ENCODE assay signal across 9 mouse cellular contexts in the genomic region with DNA sequence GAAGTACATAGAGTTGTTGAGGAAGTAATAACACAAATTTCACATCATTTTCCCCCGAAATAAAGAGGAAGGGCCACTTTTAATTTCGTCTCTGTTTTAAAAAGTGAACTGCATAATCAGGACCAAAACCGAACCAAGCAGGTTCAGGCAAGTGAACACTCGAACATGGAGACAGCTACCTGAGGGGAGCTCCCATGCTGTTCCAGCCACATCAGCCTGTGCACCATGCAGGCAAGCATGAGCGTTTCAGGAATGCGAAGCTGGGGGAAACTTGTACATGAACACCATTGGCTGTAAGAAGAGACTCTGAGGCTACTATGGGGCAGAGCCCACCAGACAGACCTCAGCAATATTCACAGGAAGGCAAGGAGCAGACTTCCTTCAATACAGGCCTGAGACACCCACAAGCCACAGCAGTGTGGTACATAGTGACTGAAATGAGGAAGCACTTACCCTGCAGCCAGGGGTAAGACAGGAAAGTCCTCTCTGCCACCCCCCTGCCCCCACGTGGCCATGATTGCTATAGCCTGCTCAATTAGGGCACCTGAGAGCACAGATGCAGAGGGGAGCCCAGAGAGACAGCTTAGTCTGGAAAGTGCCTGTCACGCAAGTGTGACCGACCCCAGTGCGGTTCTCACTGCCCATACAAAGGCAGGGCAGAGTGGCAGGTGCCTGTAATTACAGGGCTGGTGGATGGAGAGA. TPM values are rescaled to one million over a fixed set of nuclear protein-coding genes. Genes with fewer than 3 reads are reported as not detected.
A peak's percentile ranks its signal among the peaks of the same experiment; 100 is the strongest.
DNase-seq lines count a peak whose midpoint lies in the region; ATAC-seq lines count a peak whose summit lies in the region.
"Had no signal": no experiment of that assay in that cellular context is flagged by ENCODE, and none has a peak within 500 bp of the region (broad histone marks: within the 10 kb centered on the region; RNA-seq: fewer than 3 reads in every experiment).

No protein-coding gene starts in this region.

- peaks cover 46% of the 10 kb centered on the region for H3K4me1 ChIP-seq in megakaryocyte, embryonic 14.5 days

- peak overlapping the region; percentile 19 for H3K4me3 ChIP-seq in megakaryocyte, embryonic 14.5 days (replicated peaks)
- H3K4me3 ChIP-seq: heart, embryonic 15.5 days; myocyte had no signal

- H3K9me3 ChIP-seq in megakaryocyte, embryonic 14.5 days = no peaks in the 10 kb centered on the region
- H3K9me3 ChIP-seq: heart, embryonic 15.5 days had no signal

- DNase-seq in urinary bladder, postnatal 14 days (ENCODE audit: low spot score) = peak; percentile 35
- no peak for DNase-seq in urinary bladder, adult 2 months (ENCODE audit: low spot score)
- no peak for DNase-seq in gastrocnemius, postnatal 36 days
- DNase-seq in left cerebral cortex, postnatal 36 days (ENCODE audit: low spot score in 2 of 2) = no peak
- DNase-seq in adrenal gland, adult (ENCODE audit: inconsistent age in 2 of 2, low spot score in 1 of 2) = no peak

- peak; percentile 84 for ATAC-seq in granulocyte monocyte progenitor cell, adult 5-6 weeks (replicated peaks; ENCODE audit: poor library complexity, severe bottlenecking)

- no peaks in the 10 kb centered on the region for H3K36me3 ChIP-seq in megakaryocyte, embryonic 14.5 days (replicated peaks; ENCODE audit: low read length)
- H3K36me3 ChIP-seq: heart, embryonic 15.5 days had no signal

- peaks cover 7% of the 10 kb centered on the region for H3K27me3 ChIP-seq in megakaryocyte, embryonic 14.5 days (replicated peaks)
- H3K27me3 ChIP-seq: heart, embryonic 15.5 days had no signal

- intact Hi-C loops in gastrocnemius, postnatal 36 days (cut with DNase I) = no loop called here
- intact Hi-C loops in left cerebral cortex, postnatal 36 days (cut with DNase I) = no loop called here

RNA-seq across cellular contexts. Expression of a gene that starts 33.1 kb away (rescaled TPM):
- 35.2 and 36.2 TPM in 2 replicates for polyA plus RNA-seq in urinary bladder, adult 2 months (2012; rRNA removed)
- 1.5 TPM in 1 of 2 replicates, not detected in the other for total RNA-seq in granulocyte monocyte progenitor cell, adult 5-6 weeks (2014; fragmentation: Nextera tagmentation)
- total RNA-seq in granulocyte monocyte progenitor cell, adult 5-6 weeks (2017) = not detected in 2 replicates
- 3.4 and 19.5 TPM in 2 replicates for polyA plus RNA-seq in megakaryocyte, embryonic 14.5 days (2012; ENCODE audit: insufficient read depth, low replicate concordance)
- total RNA-seq in gastrocnemius, postnatal 36 days (2021) = 1 to 10 TPM; 2.8 to 6.8 TPM
- 10 to 100 TPM; 30.8 to 33.4 TPM for total RNA-seq in left cerebral cortex, postnatal 36 days (2021)

RNA-seq across cellular contexts. Expression of a gene that starts 37.1 kb away (rescaled TPM):
- polyA plus RNA-seq in urinary bladder, adult 2 months (2012; rRNA removed) = not detected in 2 replicates
- total RNA-seq in granulocyte monocyte progenitor cell, adult 5-6 weeks (2014; fragmentation: Nextera tagmentation) = not detected in 2 replicates
- total RNA-seq in granulocyte monocyte progenitor cell, adult 5-6 weeks (2017) = not detected in 2 replicates
- polyA plus RNA-seq in megakaryocyte, embryonic 14.5 days (2012; ENCODE audit: insufficient read depth, low replicate concordance) = not detected in 2 replicates
- not detected for total RNA-seq in gastrocnemius, postnatal 36 days (2021)
- not detected for total RNA-seq in left cerebral cortex, postnatal 36 days (2021)
- polyA plus RNA-seq: heart, embryonic 15.5 days; myocyte had no signal

RNA-seq across cellular contexts. Expression of a gene that starts 42.0 kb away (rescaled TPM):
- 2.0 and 2.2 TPM in 2 replicates for polyA plus RNA-seq in urinary bladder, adult 2 months (2012; rRNA removed)
- not detected in 2 replicates for total RNA-seq in granulocyte monocyte progenitor cell, adult 5-6 weeks (2014; fragmentation: Nextera tagmentation)
- 38.0 and 63.2 TPM in 2 replicates for total RNA-seq in granulocyte monocyte progenitor cell, adult 5-6 weeks (2017)
- polyA plus RNA-seq in megakaryocyte, embryonic 14.5 days (2012; ENCODE audit: insufficient read depth, low replicate concordance) = 14.0 and 303 TPM in 2 replicates
- total RNA-seq in gastrocnemius, postnatal 36 days (2021) = 1 to 10 TPM; 3.9 to 9.2 TPM
- total RNA-seq in left cerebral cortex, postnatal 36 days (2021) = 1 to 10 TPM in 1 of 2 experiments, not detected in 1; 4.6 TPM

RNA-seq across cellular contexts. Expression of a gene that starts 43.5 kb away (rescaled TPM):
- not detected in 2 replicates for polyA plus RNA-seq in urinary bladder, adult 2 months (2012; rRNA removed)
- total RNA-seq in granulocyte monocyte progenitor cell, adult 5-6 weeks (2014; fragmentation: Nextera tagmentation) = not detected in 2 replicates
- total RNA-seq in granulocyte monocyte progenitor cell, adult 5-6 weeks (2017) = not detected in 2 replicates
- not detected in 2 replicates for polyA plus RNA-seq in megakaryocyte, embryonic 14.5 days (2012; ENCODE audit: insufficient read depth, low replicate concordance)
- not detected for total RNA-seq in gastrocnemius, postnatal 36 days (2021)
- not detected for total RNA-seq in left cerebral cortex, postnatal 36 days (2021)
- polyA plus RNA-seq: heart, embryonic 15.5 days; myocyte had no signal

RNA-seq across cellular contexts. Expression of a gene that starts 47.4 kb away (rescaled TPM):
- polyA plus RNA-seq in urinary bladder, adult 2 months (2012; rRNA removed) = 836 and 938 TPM in 2 replicates
- total RNA-seq in granulocyte monocyte progenitor cell, adult 5-6 weeks (2014; fragmentation: Nextera tagmentation) = 152 and 191 TPM in 2 replicates
- 128 and 144 TPM in 2 replicates for total RNA-seq in granulocyte monocyte progenitor cell, adult 5-6 weeks (2017)
- polyA plus RNA-seq in megakaryocyte, embryonic 14.5 days (2012; ENCODE audit: insufficient read depth, low replicate concordance) = 432 and 816 TPM in 2 replicates
- 100 to 1,000 TPM; 330 to 388 TPM for total RNA-seq in gastrocnemius, postnatal 36 days (2021)
- total RNA-seq in left cerebral cortex, postnatal 36 days (2021) = 100 to 1,000 TPM; 297 to 348 TPM

Comparison
In these comparisons a context has a peak if more than half of its experiments do, and no peak if none do; other contexts are left out.
1. RNA of a gene that starts 33.1 kb away (total RNA-seq): 30.8 to 33.4 TPM in left cerebral cortex, postnatal 36 days; 2.8 to 6.8 TPM in gastrocnemius, postnatal 36 days and 1.5 TPM in granulocyte monocyte progenitor cell, adult 5-6 weeks; every median in the first group is over 4 times any median in the second.